Mouse (Mus musculus) brain, adult 2 months (tissue): ENCODE measurements at regions not wholly inside any gene's neighbourhood (a gene's known extent, or its start where the extent isn't known, plus 50 kb on each side); places are given as distances from the start of the nearest gene placed in this dataset.

ENCODE experiments used
- DNase-seq: peaks from one replicate; pipeline ENCODE4 v3.0.0; 2011; ENCODE audit warnings: low read depth, low spot score

DNA sequence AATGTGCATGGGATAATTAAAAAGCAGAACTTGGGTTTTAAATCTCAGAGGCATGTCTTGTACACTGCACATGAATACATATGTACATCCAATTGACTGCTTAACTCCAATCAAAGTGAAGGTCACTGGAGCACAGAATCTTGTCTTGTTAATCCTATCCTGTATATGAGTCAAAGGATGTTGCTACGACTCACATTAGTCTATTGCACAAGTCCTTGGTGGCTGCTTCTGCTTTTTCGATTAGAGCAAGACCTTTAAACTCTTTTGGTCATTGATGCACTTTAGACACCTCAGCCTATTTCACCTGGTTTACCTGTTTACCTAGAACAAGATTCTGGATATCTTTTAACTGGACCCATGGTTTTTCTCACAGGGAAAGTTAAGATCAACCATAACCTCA, 1008.5 kb upstream of the Cited2 start:
- DNase-seq = no peak

DNA sequence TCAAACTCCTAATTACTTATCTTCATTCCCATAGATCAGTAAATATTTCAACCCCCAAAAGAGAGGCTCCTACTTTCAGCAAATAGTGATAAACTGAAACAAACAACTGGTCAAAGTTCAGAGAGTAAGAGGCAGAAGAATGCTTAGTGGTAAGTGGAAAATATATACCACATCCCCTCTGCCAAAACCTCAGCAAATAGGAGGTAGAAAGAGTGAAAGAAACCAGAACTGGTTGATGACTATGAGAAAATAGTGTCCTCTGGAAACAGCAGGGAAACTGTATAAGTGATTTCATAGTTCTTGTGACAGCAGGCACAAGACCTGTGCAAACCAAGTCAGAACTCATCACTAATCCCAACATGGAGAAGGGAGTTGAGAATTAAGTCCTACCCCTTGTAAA, 980.8 kb upstream of the Cited2 start:
- no peak for DNase-seq

DNA sequence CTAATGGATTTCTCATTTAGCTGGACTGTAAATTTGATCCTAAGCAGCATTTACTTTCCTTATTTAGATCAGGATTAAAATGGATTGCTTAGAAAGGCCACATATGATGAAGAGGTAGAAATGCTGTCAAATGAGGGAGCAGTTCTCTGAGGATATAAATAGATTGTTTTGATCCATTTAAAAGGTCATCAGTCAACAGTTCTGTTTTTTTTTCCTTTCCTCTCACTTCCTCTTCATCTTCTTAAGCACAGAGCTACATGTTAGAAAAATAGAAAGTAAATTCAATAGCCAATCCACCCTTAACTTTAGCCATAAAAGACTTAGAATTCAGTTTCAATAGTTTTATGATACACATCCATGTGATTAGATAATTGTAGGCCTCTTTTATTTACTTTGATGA, 971.5 kb upstream of the Cited2 start:
- DNase-seq = no peak

DNA sequence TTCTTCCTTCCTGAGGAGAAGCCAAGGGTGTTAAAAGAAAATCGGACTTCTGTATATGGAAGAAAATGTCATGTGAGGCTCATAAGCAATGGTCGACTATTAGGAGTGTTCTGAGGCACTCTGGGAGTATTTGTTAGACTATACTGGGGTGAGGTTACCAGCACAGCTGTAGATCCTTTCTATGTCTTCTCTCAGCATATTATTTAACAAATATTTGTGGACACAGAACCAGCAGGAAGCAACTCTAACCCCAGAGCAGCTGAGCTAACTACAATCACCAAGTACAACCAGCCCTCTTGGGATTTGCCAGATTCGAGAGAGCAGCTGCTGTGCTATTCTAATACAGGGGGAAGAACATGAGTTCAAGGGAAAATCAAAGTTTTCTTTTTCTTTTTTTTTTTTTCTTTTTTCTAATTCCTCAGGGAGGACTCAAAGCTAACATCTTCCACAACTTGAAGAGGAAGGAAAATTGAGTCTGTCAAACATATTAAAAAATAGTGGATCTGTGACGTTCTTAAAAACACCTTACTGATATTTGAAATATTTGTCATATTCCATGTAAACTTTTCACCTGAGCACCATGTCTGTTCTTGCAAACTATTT, 933.3 kb upstream of the Cited2 start:
- DNase-seq = peak; percentile 36

DNA sequence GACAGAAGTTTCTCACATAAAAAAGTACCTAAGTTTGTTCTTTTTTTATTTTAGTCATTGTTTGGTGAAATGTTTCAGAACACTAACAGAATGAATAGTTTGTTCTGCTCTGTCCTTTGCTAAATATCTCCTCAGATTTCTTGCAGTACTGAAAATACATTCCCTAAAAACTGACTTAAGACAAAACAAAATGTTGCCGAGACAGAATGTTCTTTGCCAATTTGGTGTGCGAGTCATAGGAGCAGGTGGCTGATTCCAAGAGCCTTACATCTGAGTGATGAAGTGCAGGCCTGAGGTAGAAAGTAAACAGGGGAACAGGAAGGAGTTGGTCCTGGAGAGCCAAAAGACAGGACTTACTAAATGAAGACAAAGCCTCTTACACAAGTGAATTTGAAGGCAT, 919.0 kb upstream of the Cited2 start:
- peak; percentile 59 for DNase-seq

DNA sequence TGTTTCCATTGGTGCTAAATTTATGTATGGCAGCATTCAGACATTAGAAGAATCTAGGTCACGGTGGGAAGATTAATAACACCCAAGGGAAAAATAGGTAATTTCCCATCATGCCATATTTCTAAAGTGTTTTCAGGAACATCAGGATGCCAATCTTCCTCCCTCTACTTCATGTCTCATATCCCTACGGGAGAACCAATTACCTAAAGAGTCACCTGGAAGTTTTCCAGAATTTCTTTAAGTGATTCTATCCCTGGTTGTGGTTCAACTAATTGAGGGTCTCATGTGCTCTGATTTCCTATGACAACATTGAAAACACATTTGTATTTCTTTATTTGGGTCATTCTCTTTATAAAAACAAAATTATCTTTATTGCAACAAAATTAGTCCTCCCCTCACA, 912.3 kb upstream of the Cited2 start:
- DNase-seq = no peak

DNA sequence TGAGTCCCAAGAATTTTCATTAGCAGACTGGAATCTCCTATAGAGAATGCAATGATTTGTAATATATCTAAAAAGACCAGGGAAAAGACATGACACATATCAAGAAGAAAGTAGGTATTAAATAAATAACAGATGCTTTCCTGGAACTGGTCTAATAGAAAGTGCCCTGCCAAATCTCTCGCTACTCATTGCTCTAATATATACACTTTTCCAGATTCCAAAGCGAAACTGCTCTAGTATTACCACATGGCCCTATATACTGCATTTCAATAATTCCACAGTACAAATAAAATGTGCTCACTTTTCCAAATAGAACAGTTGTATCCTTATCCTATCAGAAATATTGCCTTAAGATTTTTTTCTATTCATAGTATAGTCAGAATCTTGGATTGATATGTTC, 909.0 kb upstream of the Cited2 start:
- no peak for DNase-seq

DNA sequence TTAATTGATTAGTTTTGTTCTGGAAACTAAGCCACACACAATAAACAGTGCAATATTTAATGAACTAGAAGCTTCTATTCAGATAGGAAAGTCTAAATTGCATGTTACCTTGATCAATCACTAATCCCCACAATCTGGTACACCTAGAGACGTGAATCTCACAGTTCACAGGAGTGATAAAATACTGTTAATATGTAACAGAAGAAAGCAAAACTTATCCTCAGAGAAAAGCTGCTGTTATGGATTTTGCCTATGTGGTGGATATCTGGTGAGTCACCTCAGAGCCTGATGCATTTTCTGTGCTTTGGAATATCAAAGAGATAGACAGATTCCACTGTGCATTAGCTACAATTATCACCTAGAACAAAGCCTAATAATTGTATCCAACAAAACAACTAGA, 861.5 kb upstream of the Cited2 start:
- DNase-seq = no peak

DNA sequence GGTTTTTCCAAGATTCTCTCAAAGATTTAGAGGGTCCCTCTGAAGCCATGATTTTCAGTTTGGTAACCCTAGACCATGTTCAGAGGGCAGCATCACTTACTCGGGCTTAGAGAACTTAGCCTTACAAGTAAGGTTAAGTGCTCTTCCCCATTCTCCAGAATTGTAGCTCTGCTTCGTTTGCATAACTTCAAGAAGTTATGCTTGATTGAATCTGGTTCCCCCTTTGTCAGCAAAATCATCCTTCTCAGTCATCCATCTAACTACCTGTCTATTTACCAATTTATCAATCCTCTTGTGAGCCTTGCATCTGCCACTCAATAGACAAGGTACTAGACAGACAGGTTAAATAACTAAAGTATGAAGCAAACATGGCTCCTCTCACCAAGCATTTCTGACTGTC, 856.1 kb upstream of the Cited2 start:
- no peak for DNase-seq

DNA sequence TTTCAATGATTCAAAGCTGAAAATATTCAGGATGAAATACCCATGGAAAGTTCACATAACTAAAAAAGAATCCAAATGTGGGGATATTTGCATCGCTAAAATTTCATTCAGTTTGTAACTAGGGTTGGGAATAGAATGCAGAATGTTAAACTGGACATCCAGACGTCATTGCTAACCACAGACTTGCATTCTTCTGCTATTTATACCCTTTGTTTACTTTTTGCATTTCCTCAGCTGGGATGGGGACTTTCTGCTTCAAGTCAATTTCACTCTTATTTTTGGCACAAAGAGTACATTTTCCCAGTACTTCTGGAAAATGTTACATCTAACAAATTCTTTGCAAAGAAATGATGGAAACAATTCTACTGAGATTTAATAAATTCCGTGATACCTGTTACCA, 848.9 kb upstream of the Cited2 start:
- DNase-seq = peak; percentile 4

DNA sequence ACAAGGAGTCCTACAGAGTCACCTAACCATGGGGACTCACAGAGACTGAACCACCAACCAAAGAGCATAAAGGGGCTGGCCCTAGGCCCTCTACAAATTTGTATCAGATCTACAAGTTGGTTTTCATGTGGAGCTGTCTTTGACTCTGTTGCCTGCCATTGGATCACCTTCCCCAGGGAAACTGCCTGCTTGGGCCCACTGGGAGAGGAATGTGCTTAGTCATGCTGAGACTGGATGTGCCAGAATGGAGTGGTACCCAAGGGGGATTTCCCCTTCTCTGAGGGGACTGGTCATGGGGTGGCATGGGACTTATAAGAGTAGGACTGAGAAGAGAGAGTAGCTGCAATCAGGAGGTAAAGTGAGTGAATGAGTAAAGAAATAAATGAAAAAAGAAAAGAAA, 844.8 kb upstream of the Cited2 start:
- DNase-seq = no peak

DNA sequence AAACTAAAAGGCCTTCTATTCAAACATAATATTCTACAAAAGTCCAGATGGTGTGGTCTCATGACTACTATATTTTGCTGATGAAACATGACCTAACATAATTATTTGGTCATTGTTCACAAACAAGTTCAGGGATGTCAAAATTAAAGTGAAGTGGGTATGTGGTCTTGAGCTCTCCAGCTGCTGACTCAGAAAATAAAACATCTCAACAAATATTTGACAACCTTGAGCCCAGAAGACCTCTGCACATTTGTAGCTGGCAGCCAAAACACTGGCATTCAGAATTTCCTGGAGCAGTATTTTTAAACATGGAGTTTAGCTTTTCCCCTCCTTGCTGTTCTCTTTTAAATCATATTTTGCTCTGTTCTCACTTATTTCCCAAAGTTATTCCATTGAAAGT, 829.7 kb upstream of the Cited2 start:
- DNase-seq = no peak

DNA sequence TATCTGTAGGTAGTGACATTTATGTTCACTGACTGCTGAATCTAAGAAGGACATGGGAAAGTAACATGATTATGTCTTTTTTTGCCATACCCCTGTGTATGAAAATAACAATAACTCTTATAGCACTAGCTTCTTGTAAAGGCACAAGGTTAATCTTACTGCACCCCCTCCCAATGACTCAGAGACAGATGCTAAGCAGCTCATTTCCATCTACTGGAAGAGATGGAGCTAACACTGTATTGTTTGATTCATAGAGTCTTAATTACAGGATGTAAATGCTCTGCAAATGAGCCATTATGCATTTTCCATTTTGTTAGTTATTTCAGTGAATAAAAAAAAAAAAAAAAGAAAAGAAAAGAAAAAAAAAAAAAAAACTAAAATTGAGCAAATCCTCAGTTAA, 827.7 kb upstream of the Cited2 start:
- peak; percentile 66 for DNase-seq

DNA sequence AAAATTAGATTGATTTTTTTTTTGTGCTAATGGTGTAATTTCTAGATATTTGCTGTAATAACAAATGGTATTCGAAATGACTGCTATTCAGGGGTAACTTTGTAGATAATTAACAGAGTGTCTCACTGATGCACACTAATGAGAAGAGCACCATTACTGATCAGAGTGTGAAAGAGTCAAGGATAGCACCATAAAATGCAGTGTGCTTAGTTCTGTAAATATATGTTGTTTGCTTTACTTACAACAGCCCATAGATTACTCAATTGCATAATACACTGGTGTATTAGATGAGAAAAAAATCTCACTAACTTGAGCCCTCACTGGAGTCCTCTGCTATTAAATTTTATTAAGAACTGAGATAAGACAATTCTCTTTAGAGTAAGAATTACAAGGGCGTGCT, 800.1 kb upstream of the Cited2 start:
- DNase-seq = no peak

DNA sequence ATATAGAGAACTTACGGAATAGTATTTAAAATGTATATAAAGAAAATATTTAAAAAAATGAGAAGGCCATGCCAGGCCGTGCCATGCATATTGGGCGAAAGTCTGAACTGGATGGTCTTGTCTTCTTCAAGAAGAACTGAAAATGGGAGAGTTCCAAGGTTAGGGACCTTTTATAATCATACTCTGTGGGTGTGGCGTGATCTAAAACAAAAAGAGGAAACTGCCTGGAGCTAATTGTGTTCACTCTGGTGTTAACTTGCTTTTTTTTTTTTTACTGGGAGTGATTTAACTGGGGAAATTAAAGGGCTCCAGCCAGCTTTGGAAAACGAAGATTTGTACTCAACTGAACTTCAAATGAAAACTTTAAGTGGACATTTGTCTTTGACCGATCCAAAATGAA, 799.2 kb upstream of the Cited2 start:
- no peak for DNase-seq

DNA sequence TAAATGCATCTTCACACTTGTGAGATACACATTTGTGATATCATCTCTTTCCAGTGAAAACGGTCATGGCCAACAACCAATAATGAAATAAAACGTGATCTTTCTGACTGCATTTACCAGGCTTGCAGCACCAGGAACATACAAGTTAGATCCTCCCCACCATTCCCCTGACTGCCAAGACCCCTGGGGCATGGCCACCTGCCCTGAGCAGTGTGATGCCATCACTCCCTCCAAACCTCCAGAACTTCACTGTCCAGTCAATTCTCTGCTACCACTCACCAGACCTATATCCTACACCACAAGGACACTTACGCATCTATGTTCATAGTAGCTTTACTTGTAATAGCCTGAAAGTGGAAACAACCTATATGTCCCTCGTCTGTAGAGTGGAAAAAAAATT, 785.3 kb upstream of the Cited2 start:
- peak; percentile 92 for DNase-seq

DNA sequence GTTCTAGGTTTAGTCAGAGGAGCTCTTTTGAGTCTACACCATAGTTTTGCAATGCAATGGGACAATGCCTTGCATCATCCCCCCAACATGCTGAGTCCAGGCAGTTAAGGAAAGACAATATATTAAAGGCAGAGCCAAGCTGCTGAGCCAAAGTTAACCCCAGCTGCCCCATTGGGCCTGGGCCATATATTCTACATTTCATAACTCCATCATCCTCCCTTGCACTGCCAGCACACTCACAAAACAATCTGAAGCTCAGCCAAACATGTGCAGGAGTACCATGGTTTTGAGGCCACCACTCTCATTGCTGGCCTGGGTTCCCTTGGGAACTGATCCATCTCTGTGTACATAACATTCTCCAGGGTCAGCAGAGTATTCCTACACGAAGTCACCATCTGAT, 771.4 kb upstream of the Cited2 start:
- DNase-seq = no peak

DNA sequence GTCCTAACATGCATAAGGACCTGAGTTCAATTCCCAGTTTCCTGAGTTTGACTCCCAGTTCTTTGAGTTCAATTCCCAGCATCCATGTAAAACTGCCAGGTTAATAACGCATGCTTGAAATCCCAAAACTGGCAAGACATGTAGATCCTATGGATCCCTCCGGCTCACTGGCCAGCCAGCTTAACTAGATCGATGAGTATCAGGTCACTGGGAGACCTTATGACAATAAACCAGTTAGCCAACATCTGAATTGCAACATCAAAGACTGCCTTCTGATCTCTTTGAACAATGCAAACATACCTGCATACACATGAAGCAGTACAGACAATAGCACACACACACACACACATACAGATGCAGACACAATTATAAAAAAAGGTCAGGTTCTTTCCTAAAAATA, 762.0 kb upstream of the Cited2 start:
- no peak for DNase-seq

DNA sequence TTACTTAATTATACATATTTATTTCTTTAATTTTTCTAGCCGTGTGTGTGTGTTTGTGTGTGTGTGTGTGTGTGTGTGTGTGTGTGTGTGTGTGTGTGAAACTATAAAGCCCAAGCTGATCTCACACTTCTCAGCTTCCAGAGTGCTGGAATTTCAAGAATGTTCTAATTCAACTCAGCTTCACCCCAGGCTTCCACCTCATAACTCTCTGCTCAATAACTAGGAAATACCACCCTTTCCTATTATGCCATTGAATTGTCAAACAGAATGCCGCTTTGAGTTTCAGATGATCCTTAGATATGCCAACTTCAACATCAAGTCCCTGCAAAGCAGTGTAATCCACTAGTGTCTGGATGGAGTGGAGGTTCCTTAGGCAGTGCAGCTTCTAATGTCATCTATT, 760.6 kb upstream of the Cited2 start:
- no peak for DNase-seq

DNA sequence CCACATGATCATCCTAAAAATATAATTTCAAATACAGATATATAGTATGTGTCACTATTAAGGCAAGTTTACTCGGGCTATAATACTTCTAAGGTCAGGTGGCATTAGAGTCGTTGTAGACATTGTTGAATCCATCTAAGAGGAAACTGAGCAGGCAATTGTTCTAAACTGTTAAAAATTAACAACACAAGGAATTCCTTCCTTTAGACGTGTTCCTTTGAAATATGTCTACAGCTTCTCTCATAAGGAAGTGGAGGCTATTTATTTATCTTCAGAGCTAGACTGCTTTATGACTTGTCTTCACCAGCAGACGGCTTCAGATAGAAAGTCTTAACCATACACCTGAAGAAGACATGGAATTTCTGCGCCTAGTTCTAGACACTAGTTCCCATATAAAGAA, 744.2 kb upstream of the Cited2 start:
- DNase-seq = no peak

DNA sequence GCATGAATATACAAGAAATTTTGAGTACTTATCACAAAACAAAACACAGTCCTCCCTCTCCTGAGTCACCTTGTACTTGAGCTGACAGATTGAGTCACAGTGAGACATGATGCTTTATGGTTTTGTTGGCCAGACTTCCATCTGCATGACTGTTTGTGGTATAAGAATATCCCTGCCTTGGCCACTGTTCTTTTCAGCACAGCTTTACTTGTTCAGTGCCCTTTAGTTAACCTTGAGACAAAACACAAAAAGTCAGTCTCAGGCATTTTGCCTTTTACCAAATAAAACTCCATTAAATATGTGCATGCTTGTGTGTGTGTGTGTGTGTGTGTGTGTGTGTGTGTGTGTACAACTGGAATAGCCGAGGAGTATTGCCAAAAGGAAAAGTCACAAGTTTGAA, 732.8 kb upstream of the Cited2 start:
- peak; percentile 97 for DNase-seq

DNA sequence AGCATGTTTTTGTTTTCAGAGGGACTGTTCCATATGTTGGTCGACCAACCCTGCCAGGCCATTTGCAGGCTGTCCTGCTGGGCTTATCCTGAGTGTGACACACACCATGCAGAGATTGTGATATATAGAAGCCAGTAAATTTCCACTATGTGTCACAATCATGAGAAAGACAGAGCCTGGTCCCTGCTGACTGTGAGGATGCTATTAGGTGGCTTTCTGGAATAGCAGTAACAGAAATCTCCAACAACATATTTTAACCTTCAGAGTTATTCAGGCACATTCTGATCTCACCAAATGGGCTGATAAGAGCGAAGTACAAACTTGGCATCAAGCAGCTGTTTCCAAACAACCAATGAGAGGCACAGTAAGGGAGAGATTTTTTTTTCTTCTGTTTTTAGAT, 729.2 kb upstream of the Cited2 start:
- peak; percentile 90 for DNase-seq

DNA sequence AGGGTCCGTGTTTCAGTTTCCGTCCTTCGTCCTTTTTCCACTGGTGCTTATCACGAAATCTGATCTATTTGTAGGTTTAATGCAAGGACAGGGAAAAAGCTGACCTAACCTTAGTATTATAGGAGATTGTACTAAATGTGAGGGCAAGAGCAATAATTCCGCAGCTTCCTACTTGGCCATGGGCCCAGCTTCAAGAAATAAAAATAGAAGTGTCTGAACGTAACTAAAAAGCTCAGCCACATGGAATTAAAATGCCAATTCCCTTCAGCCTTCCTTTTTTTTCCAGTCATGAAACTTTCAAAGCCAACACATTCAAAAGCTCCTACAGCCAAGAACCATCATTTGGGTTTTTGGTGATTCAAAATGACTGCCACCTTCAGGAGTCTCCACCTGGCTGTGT, 728.5 kb upstream of the Cited2 start:
- peak; percentile 79 for DNase-seq

DNA sequence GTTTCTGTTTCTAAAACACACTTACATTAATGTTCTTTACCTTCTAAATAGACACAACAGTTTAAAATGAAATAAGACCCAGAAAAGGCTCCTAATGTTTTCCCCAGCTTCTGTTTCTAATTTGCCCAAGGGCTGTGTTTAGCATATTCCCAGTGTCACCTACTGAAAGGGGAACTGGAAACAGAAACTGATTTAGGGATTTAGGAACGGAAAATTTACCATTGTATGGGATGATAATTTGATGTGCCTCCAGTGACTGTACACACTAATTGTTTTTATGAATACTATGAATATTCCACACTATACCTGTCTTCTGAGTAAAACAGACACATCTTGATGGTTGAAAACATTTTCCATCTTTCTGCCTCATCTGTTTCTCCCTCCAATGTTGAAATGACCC, 728.0 kb upstream of the Cited2 start:
- no peak for DNase-seq
